Mouse (Mus musculus) heart, embryonic 13.5 days (tissue): ENCODE data around the gene Slc25a19. TPM values are rescaled to one million over a fixed set of nuclear protein-coding genes. Genes with fewer than 3 reads are reported as not detected.
A peak's percentile ranks its signal among the peaks of the same experiment; 100 is the strongest.

Experiments used
- ATAC-seq: fragments of 200-750 bp; cut with Nextera tagmentation; 2 replicates; pipeline ENCODE4 v1.8.0; 2017; ENCODE audit warnings: moderate TSS enrichment; ENCODE audit not compliant: insufficient number of reproducible peaks, low FRiP score, low TSS enrichment; ENCODE audit errors: extremely low read depth
- H3K27ac ChIP-seq: fragments of 300-500 bp; sonication (generic); replicated peaks from 2 replicates; pipeline ENCODE4 v1.5.1; 2015; ENCODE audit warnings: moderate library complexity, mild to moderate bottlenecking, inconsistent platforms
- H3K27me3 ChIP-seq: fragments of 300-500 bp; sonication (generic); replicated peaks from 2 replicates; pipeline ENCODE4 v1.6.1; 2015; ENCODE audit warnings: mild to moderate bottlenecking, inconsistent platforms
- H3K36me3 ChIP-seq: fragments of 300-500 bp; sonication (generic); 2 replicates; pipeline ENCODE4 v1.6.1; 2015; ENCODE audit warnings: mild to moderate bottlenecking, inconsistent platforms
- H3K4me1 ChIP-seq: fragments of 300-500 bp; sonication (generic); 2 replicates; pipeline ENCODE4 v1.6.1; 2015; ENCODE audit warnings: inconsistent platforms
- H3K4me2 ChIP-seq: fragments of 300-500 bp; sonication (generic); 2 replicates; pipeline ENCODE4 v1.6.1; 2015; ENCODE audit warnings: inconsistent platforms, mild to moderate bottlenecking, moderate library complexity
- H3K4me3 ChIP-seq: fragments of 300-500 bp; sonication (generic); 2 replicates; pipeline ENCODE4 v1.5.1; 2015; ENCODE audit warnings: moderate library complexity, mild to moderate bottlenecking, inconsistent platforms
- H3K9ac ChIP-seq: fragments of 300-500 bp; sonication (generic); 2 replicates; pipeline ENCODE4 v1.6.1; 2015; ENCODE audit warnings: inconsistent platforms, mild to moderate bottlenecking, moderate library complexity
- H3K9me3 ChIP-seq: fragments of 300-500 bp; sonication (generic); 2 replicates; pipeline ENCODE4 v1.6.1; 2016; ENCODE audit warnings: inconsistent platforms
- WGBS: fragments of 180-500 bp; shearing (Covaris S2); methylation state at CpG from one replicate; pipeline ENCODE4 v1.1.7; 2015; ENCODE audit warnings: mixed read lengths; 5-methylcytosine and 5-hydroxymethylcytosine counted together
- polyA plus RNA-seq: library from polyadenylated mRNA; unstranded; fragments of >200 nt; fragmentation: Nextera tagmentation; extraction: Ambion mirVana; gene quantifications from 2 replicates; pipeline ENCODE4 v1.2.1, GENCODE M21; 2015

The Slc25a19 gene
- polyA plus RNA-seq, 1 experiment from 2014 or later: 36.4 TPM

- H3K4me2 ChIP-seq: no peak overlapping the region
- 80% methylated on average over 13 of the region's 13 CpGs for WGBS
- ATAC-seq: no peak
- H3K9ac ChIP-seq: no peak overlapping the region
- no peak overlapping the region for H3K27ac ChIP-seq
- H3K4me3 ChIP-seq: no peak overlapping the region
- H3K27me3 ChIP-seq: no peaks in the 10 kb centered on the region
- H3K4me1 ChIP-seq: peaks cover 9% of the 10 kb centered on the region
- no peaks in the 10 kb centered on the region for H3K36me3 ChIP-seq
- H3K9me3 ChIP-seq: no peaks in the 10 kb centered on the region
Observed at GRCm38 (mm10) chr11:115629734-115630531, 1.8 kb upstream of the Slc25a19 start.

GRCm38 (mm10) chr11:115628465-115629101 is 488 bp upstream of the Slc25a19 start:
- no peak for ATAC-seq
- Histone ChIP-seq H3K9me3 (no peaks in the 10 kb centered on the region), H3K4me1 (peaks cover 9% of the 10 kb centered on the region), H3K27me3 (no peaks in the 10 kb centered on the region), H3K4me3 (peak overlapping the region; percentile 81), H3K4me2 (peak overlapping the region; percentile 95), H3K27ac (no peak overlapping the region), H3K9ac (peak overlapping the region; percentile 75), H3K36me3 (peaks cover 3% of the 10 kb centered on the region; the same call in 1 of the 2 replicates)
- 49% methylated on average over 13 of the region's 13 CpGs for WGBS

- H3K4me3 ChIP-seq: peak overlapping the region; percentile 81
- no peak for ATAC-seq
- WGBS: 47% methylated on average over 11 of the region's 11 CpGs
- peak overlapping the region; percentile 95 for H3K4me2 ChIP-seq
- no peaks in the 10 kb centered on the region for H3K27me3 ChIP-seq
- H3K4me1 ChIP-seq: peaks cover 9% of the 10 kb centered on the region
- H3K9ac ChIP-seq: peak overlapping the region; percentile 91
- H3K9me3 ChIP-seq: no peaks in the 10 kb centered on the region
- H3K27ac ChIP-seq: peak overlapping the region; percentile 77
- H3K36me3 ChIP-seq: peaks cover 18% of the 10 kb centered on the region
Observed at GRCm38 (mm10) chr11:115626824-115627616, 1.1 kb downstream of the Slc25a19 start.

- Histone ChIP-seq H3K9me3 (no peaks in the 10 kb centered on the region), H3K4me3 (no peak overlapping the region), H3K27ac (no peak overlapping the region), H3K4me2 (no peak overlapping the region), H3K36me3 (peaks cover 28% of the 10 kb centered on the region), H3K27me3 (no peaks in the 10 kb centered on the region), H3K4me1 (peaks cover 9% of the 10 kb centered on the region), H3K9ac (0 out of 2 replicates have a peak overlapping the region, but pooled peaks have one; percentile 15)
- ATAC-seq: no peak
- WGBS: 75% methylated on average over 9 of the region's 9 CpGs
Observed at GRCm38 (mm10) chr11:115625877-115626276, 2.2 kb downstream of the Slc25a19 start.

- peaks cover 50% of the 10 kb centered on the region for H3K36me3 ChIP-seq
- no peak overlapping the region for H3K4me2 ChIP-seq
- no peak overlapping the region for H3K27ac ChIP-seq
- H3K4me1 ChIP-seq: peaks cover 9% of the 10 kb centered on the region
- no peaks in the 10 kb centered on the region for H3K27me3 ChIP-seq
- no peak overlapping the region for H3K4me3 ChIP-seq
- no peak overlapping the region for H3K9ac ChIP-seq
- WGBS: 73% methylated on average over 9 of the region's 9 CpGs
- ATAC-seq: no peak
- no peaks in the 10 kb centered on the region for H3K9me3 ChIP-seq
Observed at GRCm38 (mm10) chr11:115623487-115624070, 4.5 kb downstream of the Slc25a19 start.

- Histone ChIP-seq H3K4me3 (no peak overlapping the region), H3K9me3 (no peaks in the 10 kb centered on the region), H3K27me3 (no peaks in the 10 kb centered on the region), H3K4me2 (no peak overlapping the region), H3K36me3 (peaks cover 82% of the 10 kb centered on the region), H3K9ac (no peak overlapping the region), H3K27ac (no peak overlapping the region), H3K4me1 (peaks cover 17% of the 10 kb centered on the region)
- 86% methylated on average over 7 of the region's 7 CpGs for WGBS
- no peak for ATAC-seq
Observed at GRCm38 (mm10) chr11:115619949-115620348, 8.1 kb downstream of the Slc25a19 start.

GRCm38 (mm10) chr11:115618732-115619516 is 9.2 kb downstream of the Slc25a19 start:
- H3K9me3 ChIP-seq: no peaks in the 10 kb centered on the region
- H3K4me1 ChIP-seq: peaks cover 26% of the 10 kb centered on the region
- no peak overlapping the region for H3K9ac ChIP-seq
- H3K27me3 ChIP-seq: no peaks in the 10 kb centered on the region
- no peak overlapping the region for H3K4me3 ChIP-seq
- WGBS: 85% methylated on average over 16 of the region's 16 CpGs
- H3K36me3 ChIP-seq: peaks cover 88% of the 10 kb centered on the region
- H3K4me2 ChIP-seq: no peak overlapping the region
- ATAC-seq: no peak
- H3K27ac ChIP-seq: no peak overlapping the region

- Histone ChIP-seq H3K36me3 (peaks cover 80% of the 10 kb centered on the region), H3K9me3 (no peaks in the 10 kb centered on the region)
- 81% methylated on average over 2 of the region's 2 CpGs for WGBS
Observed at GRCm38 (mm10) chr11:115618001-115618400, 10.1 kb downstream of the Slc25a19 start.

GRCm38 (mm10) chr11:115616893-115617292 is 11.2 kb downstream of the Slc25a19 start:
- Histone ChIP-seq H3K9ac (peak overlapping the region; percentile 59), H3K27ac (peak overlapping the region; percentile 9; the same call in 1 of the 2 replicates), H3K4me3 (no peak overlapping the region), H3K4me1 (peaks cover 39% of the 10 kb centered on the region), H3K4me2 (no peak overlapping the region), H3K27me3 (no peaks in the 10 kb centered on the region), H3K36me3 (peaks cover 69% of the 10 kb centered on the region), H3K9me3 (no peaks in the 10 kb centered on the region)
- WGBS: 70% methylated on average over 6 of the region's 6 CpGs
- ATAC-seq: no peak

More at GRCm38 (mm10) chr11:115618001-115618400, 10.1 kb downstream of the Slc25a19 start:
- H3K9ac ChIP-seq: no peak overlapping the region
- no peak overlapping the region for H3K4me3 ChIP-seq
- H3K4me2 ChIP-seq: no peak overlapping the region
- H3K4me1 ChIP-seq: peaks cover 35% of the 10 kb centered on the region
- ATAC-seq: no peak
- H3K27ac ChIP-seq: no peak overlapping the region
- H3K27me3 ChIP-seq: no peaks in the 10 kb centered on the region

GRCm38 (mm10) chr11:115616371-115616770 is 11.7 kb downstream of the Slc25a19 start:
- no peak overlapping the region for H3K27ac ChIP-seq
- H3K27me3 ChIP-seq: no peaks in the 10 kb centered on the region
- no peak overlapping the region for H3K4me3 ChIP-seq
- WGBS: 84% methylated on average over 7 of the region's 7 CpGs
- H3K4me2 ChIP-seq: no peak overlapping the region
- H3K9me3 ChIP-seq: no peaks in the 10 kb centered on the region
- no peak for ATAC-seq
- H3K36me3 ChIP-seq: peaks cover 65% of the 10 kb centered on the region
- H3K4me1 ChIP-seq: peaks cover 44% of the 10 kb centered on the region
- H3K9ac ChIP-seq: no peak overlapping the region
